Comparison of ENCODE assay signal across 10 mouse cellular contexts in the genomic region with DNA sequence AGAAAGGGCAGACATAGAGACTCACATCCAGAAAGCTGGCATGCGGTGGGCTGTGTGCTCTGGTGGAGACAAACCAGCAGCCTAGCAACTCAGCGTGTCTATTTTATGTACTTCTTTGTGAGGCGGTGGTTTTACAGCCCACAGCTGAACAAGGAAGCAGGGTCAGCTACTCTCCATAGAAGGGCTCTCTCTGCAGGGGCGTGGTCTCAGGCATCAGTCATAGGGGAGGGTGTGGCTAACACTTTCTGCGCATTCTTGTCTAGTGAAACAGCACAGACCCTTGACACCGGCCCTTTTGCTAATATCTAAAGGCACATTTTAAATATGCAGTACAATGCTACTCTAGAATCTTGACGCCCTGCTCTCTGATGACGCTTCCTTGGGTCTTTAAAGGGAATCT.
A peak's percentile ranks its signal among the peaks of the same experiment; 100 is the strongest.
DNase-seq lines count a peak whose midpoint lies in the region; ATAC-seq lines count a peak whose summit lies in the region.
"Had no signal": no experiment of that assay in that cellular context is flagged by ENCODE, and none has a peak within 500 bp of the region (broad histone marks: within the 10 kb centered on the region; RNA-seq: fewer than 3 reads in every experiment).

No protein-coding gene starts in this region.

- ATAC-seq in kidney, embryonic 15.5 days (replicated peaks; ENCODE audit: low FRiP score), result peak; percentile 33; the same call in 1 of the 2 replicates
- 0 out of 2 replicates have a peak, but pooled peaks have one; percentile 38 for ATAC-seq in erythroblast, adult 5-6 weeks (replicated peaks; ENCODE audit: low FRiP score, poor library complexity, severe bottlenecking)
- ATAC-seq: inflammation-experienced regulatory T-cells, adult 6 months had no signal

- H3K27ac ChIP-seq in kidney, embryonic 15.5 days, result no peak overlapping the region

- 68% methylated on average over 8 of the region's 8 CpGs for WGBS in kidney, embryonic 15.5 days

- H3K27me3 ChIP-seq in kidney, embryonic 15.5 days, result no peaks in the 10 kb centered on the region

- peaks cover 4% of the 10 kb centered on the region for H3K4me1 ChIP-seq in kidney, embryonic 15.5 days

- no peaks in the 10 kb centered on the region for H3K36me3 ChIP-seq in kidney, embryonic 15.5 days

- no peak overlapping the region for H3K4me3 ChIP-seq in kidney, embryonic 15.5 days (replicated peaks)

- DNase-seq in kidney, adult 11 months, result no peak
- peak; percentile 67 to 72 for DNase-seq in B cell, adult 2 months
- DNase-seq in natural killer cell, adult 2 months (ENCODE audit: low spot score in 2 of 2), result peak; percentile 46 to 48
- DNase-seq in adrenal gland, postnatal 10 days, result no peak
- DNase-seq in right cerebral cortex, postnatal 14 days, result no peak
- no peak for DNase-seq in cerebellum, postnatal 4 days (ENCODE audit: low spot score in 2 of 2)
- DNase-seq: cerebellum, adult 18-20 months had no signal

- no peak overlapping the region for H3K9ac ChIP-seq in kidney, embryonic 15.5 days

- no peaks in the 10 kb centered on the region for H3K9me3 ChIP-seq in kidney, embryonic 15.5 days (replicated peaks)

- no peak overlapping the region for H3K4me2 ChIP-seq in kidney, embryonic 15.5 days

Comparison
In these comparisons a context has a peak if more than half of its experiments do, and no peak if none do; other contexts are left out.
1. DNase-seq: peak in B cell, adult 2 months (2 of 2) and natural killer cell, adult 2 months (2 of 2); none in kidney, adult 11 months (single experiment), adrenal gland, postnatal 10 days (single experiment), right cerebral cortex, postnatal 14 days (single experiment) and cerebellum, postnatal 4 days (0 of 2).